Mouse (Mus musculus) macrophage (primary cell): Measurements from ENCODE around the gene Mylk. TPM values are rescaled to one million over a fixed set of nuclear protein-coding genes. Genes with fewer than 3 reads are reported as not detected.

ENCODE experiments used
- H3K27ac ChIP-seq: fragments of 350-480 bp; formaldehyde crosslinking; 2 replicates; pipeline ENCODE4 v1.9.0; 2021
- H3K36me3 ChIP-seq: fragments of 350-480 bp; formaldehyde crosslinking; 2 replicates; pipeline ENCODE4 v1.9.0; 2021; ENCODE audit errors: inconsistent target
- H3K4me3 ChIP-seq: fragments of 350-480 bp; formaldehyde crosslinking; 2 replicates; pipeline ENCODE4 v1.9.0; 2021; ENCODE audit errors: inconsistent target
- H3K79me2 ChIP-seq: fragments of 350-480 bp; formaldehyde crosslinking; 2 replicates; pipeline ENCODE4 v1.9.0; 2021; ENCODE audit errors: inconsistent target
- WGBS: methylation state at CpG from one replicate; pipeline ENCODE4 v1.1.7; 2026; ENCODE audit warnings: inconsistent platforms; ENCODE audit not compliant: missing documents; 5-methylcytosine and 5-hydroxymethylcytosine counted together
- polyA plus RNA-seq: library from polyadenylated mRNA; stranded (reverse); fragments of 250-400 nt; gene quantifications from 3 replicates; pipeline ENCODE4 v1.2.4, GENCODE M21; 2018; ENCODE audit warnings: inconsistent platforms

Mylk gene
- polyA plus RNA-seq, 1 experiment from 2014 or later, result 0.22 TPM

- 50% methylated on average over 9 of the region's 9 CpGs for WGBS
- no peaks in the 10 kb centered on the region for H3K36me3 ChIP-seq
- no peaks in the 10 kb centered on the region for H3K79me2 ChIP-seq
- H3K27ac ChIP-seq, result no peak overlapping the region
- H3K4me3 ChIP-seq, result no peak overlapping the region
Observed at GRCm38 (mm10) chr16:34950935-34951334, 205.9 kb downstream of the Mylk start.

GRCm38 (mm10) chr16:34952254-34952653, 207.2 kb downstream of the Mylk start:
- 8% methylated on average over 5 of the region's 5 CpGs for WGBS
- no peak overlapping the region for H3K4me3 ChIP-seq
- no peaks in the 10 kb centered on the region for H3K36me3 ChIP-seq
- no peaks in the 10 kb centered on the region for H3K79me2 ChIP-seq
- H3K27ac ChIP-seq, result no peak overlapping the region

GRCm38 (mm10) chr16:34952798-34953197, 207.8 kb downstream of the Mylk start:
- no peaks in the 10 kb centered on the region for H3K36me3 ChIP-seq
- H3K27ac ChIP-seq, result no peak overlapping the region
- WGBS, result 45% methylated on average over 3 of the region's 3 CpGs
- H3K79me2 ChIP-seq, result no peaks in the 10 kb centered on the region
- H3K4me3 ChIP-seq, result no peak overlapping the region

- no peak overlapping the region for H3K4me3 ChIP-seq
- no peaks in the 10 kb centered on the region for H3K36me3 ChIP-seq
- no peak overlapping the region for H3K27ac ChIP-seq
- H3K79me2 ChIP-seq, result no peaks in the 10 kb centered on the region
- WGBS, result 99% methylated on average over 10 of the region's 10 CpGs
Observed at GRCm38 (mm10) chr16:34953501-34953900, 208.5 kb downstream of the Mylk start.

- Histone ChIP-seq H3K27ac (no peak overlapping the region), H3K4me3 (no peak overlapping the region), H3K79me2 (no peaks in the 10 kb centered on the region), H3K36me3 (no peaks in the 10 kb centered on the region)
- WGBS, result 57% methylated on average over 8 of the region's 8 CpGs
Observed at GRCm38 (mm10) chr16:34957487-34958230, 212.6 kb downstream of the Mylk start.

GRCm38 (mm10) chr16:34958667-34959066, 213.7 kb downstream of the Mylk start:
- Histone ChIP-seq H3K27ac (no peak overlapping the region), H3K79me2 (no peaks in the 10 kb centered on the region), H3K36me3 (no peaks in the 10 kb centered on the region), H3K4me3 (no peak overlapping the region)
- 28% methylated on average over 9 of the region's 9 CpGs for WGBS

- Histone ChIP-seq H3K79me2 (no peaks in the 10 kb centered on the region), H3K27ac (no peak overlapping the region), H3K36me3 (no peaks in the 10 kb centered on the region), H3K4me3 (no peak overlapping the region)
- WGBS, result 95% methylated on average over 5 of the region's 5 CpGs
Observed at GRCm38 (mm10) chr16:34959261-34959660, 214.3 kb downstream of the Mylk start.

GRCm38 (mm10) chr16:34960243-34960642, 215.2 kb downstream of the Mylk start:
- Histone ChIP-seq H3K36me3 (no peaks in the 10 kb centered on the region), H3K27ac (no peak overlapping the region), H3K79me2 (no peaks in the 10 kb centered on the region), H3K4me3 (no peak overlapping the region)
- 90% methylated on average over 5 of the region's 5 CpGs for WGBS

GRCm38 (mm10) chr16:34960866-34961582, 216.0 kb downstream of the Mylk start:
- Histone ChIP-seq H3K27ac (no peak overlapping the region), H3K4me3 (no peak overlapping the region), H3K79me2 (no peaks in the 10 kb centered on the region), H3K36me3 (no peaks in the 10 kb centered on the region)
- 48% methylated on average over 8 of the region's 9 CpGs for WGBS

GRCm38 (mm10) chr16:34962322-34962721, 217.3 kb downstream of the Mylk start:
- Histone ChIP-seq H3K36me3 (no peaks in the 10 kb centered on the region), H3K27ac (no peak overlapping the region), H3K79me2 (no peaks in the 10 kb centered on the region), H3K4me3 (no peak overlapping the region)
- 75% methylated on average over 4 of the region's 4 CpGs for WGBS

GRCm38 (mm10) chr16:34963008-34963407, 218.0 kb downstream of the Mylk start:
- no peak overlapping the region for H3K4me3 ChIP-seq
- H3K79me2 ChIP-seq, result no peaks in the 10 kb centered on the region
- WGBS, result 17% methylated on average over 4 of the region's 4 CpGs
- H3K27ac ChIP-seq, result no peak overlapping the region
- no peaks in the 10 kb centered on the region for H3K36me3 ChIP-seq

GRCm38 (mm10) chr16:34966620-34967081, 221.6 kb downstream of the Mylk start:
- no peaks in the 10 kb centered on the region for H3K79me2 ChIP-seq
- H3K4me3 ChIP-seq, result no peak overlapping the region
- 86% methylated on average over 5 of the region's 5 CpGs for WGBS
- H3K27ac ChIP-seq, result no peak overlapping the region
- H3K36me3 ChIP-seq, result no peaks in the 10 kb centered on the region

GRCm38 (mm10) chr16:34967120-34967800, 222.2 kb downstream of the Mylk start:
- H3K4me3 ChIP-seq, result no peak overlapping the region
- no peaks in the 10 kb centered on the region for H3K36me3 ChIP-seq
- H3K27ac ChIP-seq, result no peak overlapping the region
- WGBS, result 75% methylated on average over 10 of the region's 10 CpGs
- no peaks in the 10 kb centered on the region for H3K79me2 ChIP-seq

GRCm38 (mm10) chr16:34968181-34968580, 223.2 kb downstream of the Mylk start:
- Histone ChIP-seq H3K36me3 (no peaks in the 10 kb centered on the region), H3K79me2 (no peaks in the 10 kb centered on the region), H3K4me3 (no peak overlapping the region), H3K27ac (no peak overlapping the region)
- WGBS, result 93% methylated on average over 5 of the region's 5 CpGs

- WGBS, result 93% methylated on average over 12 of the region's 12 CpGs
- Histone ChIP-seq H3K27ac (no peak overlapping the region), H3K36me3 (no peaks in the 10 kb centered on the region), H3K79me2 (no peaks in the 10 kb centered on the region), H3K4me3 (no peak overlapping the region)
Observed at GRCm38 (mm10) chr16:34972471-34972870, 227.5 kb downstream of the Mylk start.
